Mouse (Mus musculus): ENCODE measurements around the gene Kcne3. TPM values are rescaled to one million over a fixed set of nuclear protein-coding genes. Genes with fewer than 3 reads are reported as not detected.

Gene Kcne3
- total and polyA plus RNA-seq, 2 experiments from 2014 or later: not detected

DNA sequence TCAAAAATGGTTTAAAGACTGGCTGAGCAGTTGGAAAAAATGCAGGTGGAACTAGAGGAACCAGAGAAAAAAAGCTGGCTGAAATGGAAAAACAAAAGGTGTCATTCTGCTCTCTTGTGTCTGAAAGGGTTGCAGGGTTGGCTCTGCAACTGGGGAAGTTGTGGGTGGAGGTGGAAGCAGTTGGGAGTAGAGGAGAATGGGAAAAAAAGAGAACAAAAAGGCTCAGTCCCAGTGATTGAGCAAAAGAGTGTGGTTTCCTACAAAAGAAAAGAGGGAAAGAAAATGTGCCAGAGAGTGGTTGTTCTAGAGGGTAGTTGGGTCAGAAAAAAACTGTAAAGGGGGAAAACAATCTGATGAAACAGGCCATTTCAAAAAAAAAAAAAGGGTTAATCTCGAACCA is 35.7 kb upstream of the Kcne3 start:
- H3K27me3 ChIP-seq (ENCODE audit: insufficient read depth, low read length): no peaks in the 10 kb centered on the region; the same call in 1 of the 2 replicates
- 83% methylated on average over 1 of the region's 1 CpGs for whole genome bisulfite sequencing
- no peaks in the 10 kb centered on the region for H3K4me1 ChIP-seq (ENCODE audit: insufficient read depth)
- no peak for ATAC-seq
- H3K4me2 ChIP-seq (ENCODE audit: low read depth): no peak overlapping the region
- H3K4me3 ChIP-seq (ENCODE audit: low read depth, low read length): no peak overlapping the region
- no peaks in the 10 kb centered on the region for H3K36me3 ChIP-seq (ENCODE audit: insufficient read depth)
- no peak for DNase-seq
- H3K9ac ChIP-seq: no peak overlapping the region
- TF ChIP-seq CTCF (IDR thresholded peaks at IDR 0.05; ENCODE audit: low read depth): no peak
- no peaks in the 10 kb centered on the region for H3K9me3 ChIP-seq (ENCODE audit: low read length)
- no peak overlapping the region for H3K27ac ChIP-seq (ENCODE audit: low read depth, low read length)

DNA sequence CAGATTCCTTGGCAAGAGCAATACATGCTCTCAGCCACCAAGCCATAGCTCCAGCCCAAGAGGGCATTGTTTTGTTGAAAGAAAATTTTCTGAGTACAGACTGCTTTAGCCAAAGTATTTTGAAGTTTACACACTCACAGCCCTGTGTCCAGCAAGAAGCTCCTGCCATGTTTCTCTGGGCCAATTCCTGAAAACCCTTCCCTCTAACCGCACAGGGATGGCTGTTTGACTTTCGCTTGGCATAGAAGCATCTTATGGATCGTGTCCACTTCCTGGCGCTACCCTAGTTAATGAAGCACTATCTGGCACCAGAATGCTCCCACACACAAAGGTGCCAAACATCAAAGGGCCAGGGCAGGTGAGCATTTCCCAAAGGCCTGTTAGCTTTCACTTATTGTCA is 27.7 kb upstream of the Kcne3 start:
- no peaks in the 10 kb centered on the region for H3K9me3 ChIP-seq (ENCODE audit: low read length)
- no peak overlapping the region for H3K4me2 ChIP-seq (ENCODE audit: low read depth)
- no peak overlapping the region for H3K9ac ChIP-seq
- H3K27me3 ChIP-seq (ENCODE audit: insufficient read depth, low read length): no peaks in the 10 kb centered on the region; the same call in 1 of the 2 replicates
- no peaks in the 10 kb centered on the region for H3K4me1 ChIP-seq (ENCODE audit: insufficient read depth)
- TF ChIP-seq CTCF (IDR thresholded peaks at IDR 0.05; ENCODE audit: low read depth): no peak
- H3K36me3 ChIP-seq (ENCODE audit: insufficient read depth): no peaks in the 10 kb centered on the region
- DNase-seq: no peak
- H3K27ac ChIP-seq (ENCODE audit: low read depth, low read length): no peak overlapping the region
- 90% methylated on average over 4 of the region's 4 CpGs for WGBS
- H3K4me3 ChIP-seq (ENCODE audit: low read depth, low read length): no peak overlapping the region
- ATAC-seq: no peak

DNA sequence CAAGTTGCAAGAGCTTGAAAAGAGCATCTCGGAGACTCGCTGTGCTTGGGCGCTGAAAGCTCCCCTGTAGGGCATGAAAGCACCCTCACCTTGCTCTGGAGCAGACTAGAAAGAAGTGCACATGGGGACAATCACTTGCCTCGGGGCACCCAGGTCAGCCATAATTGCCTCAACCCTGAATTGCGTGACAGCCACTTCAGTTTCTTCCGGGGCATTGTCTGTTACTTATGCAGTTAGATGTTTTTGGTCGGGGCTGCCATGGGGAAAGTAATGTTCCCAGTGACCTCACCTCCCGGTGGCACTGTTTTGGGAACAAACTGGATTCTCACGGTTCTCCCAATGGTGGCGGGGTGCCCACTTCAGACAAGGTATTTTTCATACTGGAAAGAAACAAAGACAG is 26.2 kb upstream of the Kcne3 start:
- H3K4me1 ChIP-seq (ENCODE audit: insufficient read depth): no peaks in the 10 kb centered on the region
- H3K27me3 ChIP-seq (ENCODE audit: insufficient read depth, low read length): no peaks in the 10 kb centered on the region; the same call in 1 of the 2 replicates
- no peaks in the 10 kb centered on the region for H3K9me3 ChIP-seq (ENCODE audit: low read length)
- DNase-seq: no peak
- H3K27ac ChIP-seq (ENCODE audit: low read depth, low read length): no peak overlapping the region
- H3K9ac ChIP-seq: no peak overlapping the region
- H3K4me3 ChIP-seq (ENCODE audit: low read depth, low read length): no peak overlapping the region
- no peak for ATAC-seq
- WGBS: 53% methylated on average over 10 of the region's 10 CpGs
- no peak overlapping the region for H3K4me2 ChIP-seq (ENCODE audit: low read depth)
- TF ChIP-seq CTCF (IDR thresholded peaks at IDR 0.05; ENCODE audit: low read depth): no peak
- H3K36me3 ChIP-seq (ENCODE audit: insufficient read depth): no peaks in the 10 kb centered on the region

DNA sequence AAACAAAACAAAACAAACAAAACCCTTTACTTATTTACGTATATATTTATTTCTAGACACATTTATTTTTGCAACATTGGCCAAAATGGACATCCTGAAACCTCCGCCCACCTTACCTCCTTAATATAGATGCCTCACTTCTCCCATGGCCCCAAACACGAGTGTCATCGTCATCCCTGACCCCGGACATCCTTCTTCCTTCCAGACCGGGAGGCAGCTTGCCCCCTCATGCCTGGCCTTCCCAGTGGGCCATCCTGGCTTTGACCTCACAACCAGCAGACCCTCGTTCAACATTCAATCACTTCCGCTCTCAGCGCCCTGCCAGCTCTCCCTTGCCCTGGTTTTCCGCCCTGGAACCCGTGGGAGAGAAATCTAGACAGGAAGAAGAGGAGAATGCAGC is 25.7 kb upstream of the Kcne3 start:
- Histone ChIP-seq H3K4me3 (ENCODE audit: low read depth, low read length) (no peak overlapping the region), H3K36me3 (ENCODE audit: insufficient read depth) (no peaks in the 10 kb centered on the region), H3K4me1 (ENCODE audit: insufficient read depth) (no peaks in the 10 kb centered on the region), H3K27ac (ENCODE audit: low read depth, low read length) (no peak overlapping the region), H3K9ac (no peak overlapping the region), H3K4me2 (ENCODE audit: low read depth) (no peak overlapping the region), H3K27me3 (ENCODE audit: insufficient read depth, low read length) (no peaks in the 10 kb centered on the region), H3K9me3 (ENCODE audit: low read length) (no peaks in the 10 kb centered on the region)
- no peak for ATAC-seq
- no peak for DNase-seq
- WGBS: 87% methylated on average over 11 of the region's 11 CpGs
- no peak for TF ChIP-seq CTCF (IDR thresholded peaks at IDR 0.05; ENCODE audit: low read depth)

DNA sequence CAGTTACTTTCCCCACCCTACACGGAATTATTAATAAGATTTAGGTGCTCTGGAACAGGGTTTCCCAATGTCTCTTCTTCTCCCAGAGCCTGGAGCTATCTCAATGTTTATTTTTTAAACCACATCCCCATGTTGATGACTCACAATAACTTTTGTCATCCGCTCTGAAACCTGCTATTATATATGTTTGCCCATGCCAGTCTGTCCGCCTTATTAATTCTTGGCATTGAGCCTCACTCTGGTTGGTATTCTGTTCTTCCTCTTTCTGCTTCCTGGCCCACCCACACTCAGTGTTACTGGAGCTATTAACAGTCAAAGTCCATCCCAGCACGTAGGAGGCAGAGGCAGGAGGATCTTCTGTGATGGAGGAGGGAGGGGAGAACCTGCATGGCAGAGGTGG is 18.6 kb upstream of the Kcne3 start:
- 75% methylated on average over 4 of the region's 4 CpGs for WGBS
- ATAC-seq: no peak
- no peak for TF ChIP-seq CTCF (IDR thresholded peaks at IDR 0.05; ENCODE audit: low read depth)
- Histone ChIP-seq H3K9ac (no peak overlapping the region), H3K36me3 (ENCODE audit: insufficient read depth) (no peaks in the 10 kb centered on the region), H3K4me1 (ENCODE audit: insufficient read depth) (no peaks in the 10 kb centered on the region; the same call in 1 of the 2 replicates), H3K4me3 (ENCODE audit: low read depth, low read length) (no peak overlapping the region), H3K27ac (ENCODE audit: low read depth, low read length) (no peak overlapping the region), H3K27me3 (ENCODE audit: insufficient read depth, low read length) (no peaks in the 10 kb centered on the region), H3K4me2 (ENCODE audit: low read depth) (no peak overlapping the region), H3K9me3 (ENCODE audit: low read length) (no peaks in the 10 kb centered on the region)
- DNase-seq: no peak

DNA sequence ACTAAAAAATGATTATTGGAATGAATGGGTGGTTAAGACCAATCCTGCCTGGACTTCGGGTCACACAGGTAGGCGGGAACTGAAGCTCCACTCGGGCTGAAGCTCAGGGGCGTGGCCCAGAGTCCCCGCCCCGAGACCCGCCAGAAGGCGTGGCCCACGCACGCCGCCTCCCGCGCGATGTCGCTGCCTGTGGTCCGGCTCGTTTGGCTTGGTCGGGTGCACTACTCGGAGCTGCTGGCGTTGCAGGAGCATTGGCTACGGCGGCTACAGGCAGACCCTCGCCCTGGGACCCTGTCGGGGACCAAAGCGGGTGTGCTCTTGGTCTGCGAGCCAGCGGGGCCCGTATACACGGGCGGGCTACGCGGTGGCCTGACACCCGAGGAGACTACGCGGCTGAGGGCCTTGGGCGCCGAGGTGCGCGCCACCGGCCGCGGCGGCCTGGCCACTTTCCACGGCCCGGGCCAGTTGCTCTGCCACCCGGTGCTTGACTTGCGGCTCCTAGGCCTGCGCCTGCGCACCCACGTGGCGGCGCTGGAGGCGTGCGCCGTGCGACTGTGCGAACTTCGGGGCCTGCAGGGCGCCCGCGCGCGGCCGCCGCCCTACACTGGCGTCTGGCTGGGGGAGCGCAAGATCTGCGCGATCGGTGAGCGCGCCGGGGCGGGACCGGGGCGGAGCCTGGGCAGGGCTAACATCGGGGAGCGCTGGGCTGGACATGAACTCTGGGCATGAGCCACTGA is 17.0 kb upstream of the Kcne3 start, which contains the start of gene Lipt2:
TSS of gene Lipt2 (plus strand) at position 173 of the 737 bp plus-strand sequence.
- peak within 1 kb of the TSS; percentile 84 for H3K4me3 ChIP-seq (ENCODE audit: low read depth, low read length)
- WGBS: 2% methylated on average over 75 of the region's 78 CpGs
- peak within 1 kb of the TSS; percentile 87 for H3K27ac ChIP-seq (ENCODE audit: low read depth, low read length)
- peak within 1 kb of the TSS; percentile 84 for H3K4me2 ChIP-seq (ENCODE audit: low read depth)
- H3K36me3 ChIP-seq (ENCODE audit: insufficient read depth): no peaks in the 10 kb centered on the region
- no peaks in the 10 kb centered on the region for H3K9me3 ChIP-seq (ENCODE audit: low read length)
- ATAC-seq: peak; percentile 99
- H3K9ac ChIP-seq: peak within 1 kb of the TSS; percentile 91
- H3K4me1 ChIP-seq (ENCODE audit: insufficient read depth): no peaks in the 10 kb centered on the region; the same call in 1 of the 2 replicates
- DNase-seq: peak; percentile 92
- no peaks in the 10 kb centered on the region for H3K27me3 ChIP-seq (ENCODE audit: insufficient read depth, low read length)
- peak; percentile 54 for TF ChIP-seq CTCF (IDR thresholded peaks at IDR 0.05; ENCODE audit: low read depth)

DNA sequence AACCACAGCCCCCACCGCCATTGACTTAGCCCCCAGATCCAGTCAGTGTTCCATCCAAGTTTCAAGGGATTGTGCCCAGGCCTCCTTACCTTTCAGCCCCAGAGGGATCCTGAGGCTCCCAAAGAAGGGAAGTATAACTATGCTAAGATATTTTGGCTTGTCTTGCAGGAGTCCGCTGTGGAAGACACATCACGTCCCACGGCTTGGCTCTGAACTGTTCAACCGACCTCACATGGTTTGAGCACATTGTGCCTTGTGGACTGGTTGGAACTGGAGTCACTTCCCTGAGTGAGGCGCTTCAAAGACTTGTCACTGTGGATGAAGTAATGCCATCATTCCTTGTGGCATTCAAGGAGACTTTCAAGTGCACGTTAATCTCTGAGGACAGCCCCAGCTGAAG is 16.3 kb upstream of the Kcne3 start:
- peak overlapping the region; percentile 84 for H3K4me3 ChIP-seq (ENCODE audit: low read depth, low read length)
- 66% methylated on average over 7 of the region's 7 CpGs for WGBS
- H3K4me2 ChIP-seq (ENCODE audit: low read depth): peak overlapping the region; percentile 84
- H3K27me3 ChIP-seq (ENCODE audit: insufficient read depth, low read length): no peaks in the 10 kb centered on the region
- peak overlapping the region; percentile 87 for H3K27ac ChIP-seq (ENCODE audit: low read depth, low read length)
- H3K36me3 ChIP-seq (ENCODE audit: insufficient read depth): no peaks in the 10 kb centered on the region
- no peak for DNase-seq
- H3K4me1 ChIP-seq (ENCODE audit: insufficient read depth): no peaks in the 10 kb centered on the region; the same call in 1 of the 2 replicates
- ATAC-seq: peak; percentile 3
- H3K9ac ChIP-seq: peak overlapping the region; percentile 91
- no peaks in the 10 kb centered on the region for H3K9me3 ChIP-seq (ENCODE audit: low read length)
- no peak for TF ChIP-seq CTCF (IDR thresholded peaks at IDR 0.05; ENCODE audit: low read depth)
